16 mouse cellular contexts compared by ENCODE assay signal in the genomic region with DNA sequence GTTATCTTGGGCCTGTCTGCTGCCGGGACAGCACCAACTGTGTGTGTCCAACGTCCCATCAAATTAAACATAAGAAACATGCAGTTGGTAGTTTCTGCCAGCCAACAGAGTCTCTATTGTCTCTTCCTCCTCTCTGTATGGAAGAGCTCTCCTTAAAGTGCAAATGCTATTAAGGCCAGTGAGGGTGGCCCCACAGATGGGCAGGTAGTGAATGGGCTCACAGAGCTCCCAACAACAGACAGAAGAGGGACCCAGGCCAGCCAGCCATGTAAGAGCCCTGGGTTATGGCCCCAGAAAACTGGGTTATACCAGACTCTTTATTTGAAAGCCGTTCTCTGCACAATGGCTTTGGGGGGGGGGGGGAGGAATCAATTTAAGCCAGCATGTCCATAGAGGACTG. TPM values are rescaled to one million over a fixed set of nuclear protein-coding genes. Genes with fewer than 3 reads are reported as not detected.
DNase-seq lines count a peak whose midpoint lies in the region; ATAC-seq and TF ChIP-seq lines count a peak whose summit lies in the region.
"Had no signal": no experiment of that assay in that cellular context is flagged by ENCODE, and none has a peak within 500 bp of the region (broad histone marks: within the 10 kb centered on the region; RNA-seq: fewer than 3 reads in every experiment).

No protein-coding gene starts in this region.

- no peaks in the 10 kb centered on the region for H3K9me3 ChIP-seq in forebrain, embryonic 10.5 days
- no peaks in the 10 kb centered on the region for H3K9me3 ChIP-seq in forebrain, embryonic 15.5 days
- H3K9me3 ChIP-seq in heart, postnatal 0 days (replicated peaks; ENCODE audit: control insufficient read depth, low read length) = no peaks in the 10 kb centered on the region
- no peaks in the 10 kb centered on the region for H3K9me3 ChIP-seq in neural tube, embryonic 13.5 days
- H3K9me3 ChIP-seq in hindbrain, embryonic 13.5 days = no peaks in the 10 kb centered on the region
- H3K9me3 ChIP-seq: embryonic facial prominence, embryonic 10.5 days; forebrain, embryonic 12.5 days; heart, embryonic 15.5 days had no signal

- DNase-seq in forebrain, embryonic 10.5 days (ENCODE audit: extremely low spot score, low spot score) = no peak
- no peak for DNase-seq in heart, postnatal 0 days (ENCODE audit: low spot score)
- DNase-seq in heart, postnatal 4 days = no peak
- DNase-seq in neural tube, embryonic 10.5 days (ENCODE audit: extremely low spot score, low spot score) = no peak
- no peak for DNase-seq in left cerebral cortex, postnatal 36 days (ENCODE audit: low spot score in 2 of 2)
- DNase-seq: cerebellum, adult 9-10 months; kidney, adult 2 months; kidney, postnatal 14 days; lung, postnatal 36 days had no signal

- H3K4me1 ChIP-seq in forebrain, embryonic 10.5 days = peaks cover 46% of the 10 kb centered on the region
- peaks cover 10% of the 10 kb centered on the region for H3K4me1 ChIP-seq in forebrain, embryonic 15.5 days
- peaks cover 17% of the 10 kb centered on the region; the same call in 1 of the 2 replicates for H3K4me1 ChIP-seq in heart, postnatal 0 days (ENCODE audit: control insufficient read depth, insufficient read depth)
- H3K4me1 ChIP-seq in neural tube, embryonic 13.5 days (replicated peaks) = peaks cover 37% of the 10 kb centered on the region
- peaks cover 31% of the 10 kb centered on the region for H3K4me1 ChIP-seq in hindbrain, embryonic 13.5 days (replicated peaks)

- H3K27ac ChIP-seq in forebrain, embryonic 10.5 days = peak overlapping the region; percentile 36; the same call in 1 of the 2 replicates
- no peak overlapping the region for H3K27ac ChIP-seq in forebrain, embryonic 15.5 days (replicated peaks)
- H3K27ac ChIP-seq in heart, postnatal 0 days (ENCODE audit: low read depth) = 0 out of 2 replicates have a peak overlapping the region, but pooled peaks have one; percentile 61
- peak overlapping the region; percentile 68; the same call in 1 of the 2 replicates for H3K27ac ChIP-seq in neural tube, embryonic 13.5 days (replicated peaks)
- 0 out of 2 replicates have a peak overlapping the region, but pooled peaks have one; percentile 62 for H3K27ac ChIP-seq in hindbrain, embryonic 13.5 days

- no peak overlapping the region for H3K9ac ChIP-seq in forebrain, embryonic 15.5 days (replicated peaks)
- no peak overlapping the region for H3K9ac ChIP-seq in heart, postnatal 0 days (replicated peaks; ENCODE audit: low read depth, low read length)
- no peak overlapping the region for H3K9ac ChIP-seq in neural tube, embryonic 13.5 days
- H3K9ac ChIP-seq in hindbrain, embryonic 13.5 days = no peak overlapping the region
- H3K9ac ChIP-seq: forebrain, embryonic 12.5 days; heart, embryonic 15.5 days had no signal

- H3K27me3 ChIP-seq in forebrain, embryonic 10.5 days (ENCODE audit: poor library complexity, severe bottlenecking) = no peaks in the 10 kb centered on the region
- H3K27me3 ChIP-seq in forebrain, embryonic 15.5 days = no peaks in the 10 kb centered on the region
- H3K27me3 ChIP-seq in heart, postnatal 0 days (ENCODE audit: control insufficient read depth, insufficient read depth, low read length) = no peaks in the 10 kb centered on the region
- no peaks in the 10 kb centered on the region for H3K27me3 ChIP-seq in neural tube, embryonic 13.5 days
- no peaks in the 10 kb centered on the region for H3K27me3 ChIP-seq in hindbrain, embryonic 13.5 days
- H3K27me3 ChIP-seq: forebrain, embryonic 12.5 days; heart, embryonic 15.5 days; Patski had no signal

- TF ChIP-seq CTCF in heart, postnatal 0 days (IDR thresholded peaks at IDR 0.05; ENCODE audit: low read depth) = no peak

- WGBS in forebrain, embryonic 10.5 days = 73% methylated on average over 3 of the region's 3 CpGs
- 39% methylated on average over 3 of the region's 3 CpGs for WGBS in forebrain, embryonic 15.5 days
- 76% methylated on average over 3 of the region's 3 CpGs for WGBS in heart, postnatal 0 days
- WGBS in neural tube, embryonic 13.5 days = 43% methylated on average over 3 of the region's 3 CpGs
- 37% methylated on average over 3 of the region's 3 CpGs for WGBS in hindbrain, embryonic 13.5 days

- intact Hi-C loops in left cerebral cortex, postnatal 36 days (cut with DNase I) = loop anchor here (1.0 kb wide), 1 partner anchor 147 kb away; no protein-coding TSS in a partner anchor

- ATAC-seq in forebrain, embryonic 15.5 days (replicated peaks) = no peak
- no peak for ATAC-seq in heart, postnatal 0 days (ENCODE audit: insufficient read depth, low read depth)
- no peak for ATAC-seq in neural tube, embryonic 13.5 days (ENCODE audit: low read depth)
- no peak for ATAC-seq in hindbrain, embryonic 13.5 days (ENCODE audit: low FRiP score)
- ATAC-seq: Patski had no signal

- no peak for TF ChIP-seq EP300 in heart, postnatal 0 days (IDR thresholded peaks at IDR 0.05; ENCODE audit: low read depth)

- no peak overlapping the region for H3K4me3 ChIP-seq in forebrain, embryonic 10.5 days
- H3K4me3 ChIP-seq in forebrain, embryonic 15.5 days = no peak overlapping the region
- no peak overlapping the region for H3K4me3 ChIP-seq in heart, postnatal 0 days (ENCODE audit: low read depth, low read length)
- no peak overlapping the region for H3K4me3 ChIP-seq in neural tube, embryonic 13.5 days
- no peak overlapping the region for H3K4me3 ChIP-seq in hindbrain, embryonic 13.5 days
- H3K4me3 ChIP-seq: embryonic facial prominence, embryonic 10.5 days; forebrain, embryonic 12.5 days; heart, embryonic 15.5 days had no signal

- H3K4me2 ChIP-seq in forebrain, embryonic 15.5 days (replicated peaks) = no peak overlapping the region
- H3K4me2 ChIP-seq in heart, postnatal 0 days (ENCODE audit: low read depth, low read length) = no peak overlapping the region
- no peak overlapping the region for H3K4me2 ChIP-seq in neural tube, embryonic 13.5 days
- no peak overlapping the region for H3K4me2 ChIP-seq in hindbrain, embryonic 13.5 days
- H3K4me2 ChIP-seq: forebrain, embryonic 12.5 days; heart, embryonic 15.5 days had no signal

- H3K36me3 ChIP-seq in forebrain, embryonic 10.5 days (replicated peaks) = no peaks in the 10 kb centered on the region
- H3K36me3 ChIP-seq in forebrain, embryonic 15.5 days = no peaks in the 10 kb centered on the region
- H3K36me3 ChIP-seq in heart, postnatal 0 days (replicated peaks; ENCODE audit: control insufficient read depth, insufficient read depth, low read length) = no peaks in the 10 kb centered on the region
- no peaks in the 10 kb centered on the region for H3K36me3 ChIP-seq in neural tube, embryonic 13.5 days
- no peaks in the 10 kb centered on the region for H3K36me3 ChIP-seq in hindbrain, embryonic 13.5 days
- H3K36me3 ChIP-seq: embryonic facial prominence, embryonic 10.5 days; forebrain, embryonic 12.5 days; heart, embryonic 15.5 days had no signal

RNA-seq across cellular contexts. Expression of a gene that starts 21.2 kb away (rescaled TPM):
- polyA plus RNA-seq in forebrain, embryonic 10.5 days (2016; fragmentation: Nextera tagmentation; extraction: Ambion mirVana) = 10.0 and 11.4 TPM in 2 replicates
- polyA plus RNA-seq in forebrain, embryonic 15.5 days (2015; fragmentation: Nextera tagmentation; extraction: Ambion mirVana) = 17.3 and 24.5 TPM in 2 replicates
- total RNA-seq in heart, postnatal 0 days (2014; rRNA removed; ENCODE audit: low replicate concordance) = 31.9 and 47.6 TPM in 2 replicates
- 7.7 and 10.9 TPM in 2 replicates for polyA plus RNA-seq in heart, postnatal 0 days (2015; fragmentation: Nextera tagmentation; extraction: Ambion mirVana)
- total RNA-seq in heart, postnatal 4 days (2021) = 10 to 100 TPM; 74.3 to 79.7 TPM
- polyA plus RNA-seq in neural tube, embryonic 13.5 days (2015; fragmentation: Nextera tagmentation; extraction: Ambion mirVana) = 17.0 and 20.1 TPM in 2 replicates
- polyA plus RNA-seq in hindbrain, embryonic 13.5 days (2015; fragmentation: Nextera tagmentation; extraction: Ambion mirVana) = 20.1 and 23.4 TPM in 2 replicates
- total RNA-seq in left cerebral cortex, postnatal 36 days (2021) = 10 to 100 TPM; 17.7 to 23.7 TPM
